Mouse (Mus musculus): ENCODE results near the gene Arhgef15.

GRCm38 (mm10) chr11:68903775-68904174 is 53.5 kb downstream of the Arhgef15 start:
- TF ChIP-seq CTCF (IDR thresholded peaks at IDR 0.05; ENCODE audit: control insufficient read depth, insufficient read depth, insufficient replicate concordance, low read depth, low read length) = no peak
- TF ChIP-seq POLR2A (IDR thresholded peaks at IDR 0.05; ENCODE audit: control insufficient read depth, low read depth, low read length) = no peak

Measured in testis, adult 2 months (tissue).